Mouse (Mus musculus) retina, postnatal 1 day (tissue): ENCODE results near the gene Usf2.

Source experiments
- DNase-seq: peaks from one replicate; pipeline ENCODE4 v3.0.0-alpha.2; 2012

The Usf2 gene

GRCm38 (mm10) chr7:30956756-30957366 lies at the start of gene Usf2:
Gene Usf2, minus strand, starts transcription at chr7:30956803.
- DNase-seq, result peak; percentile 91

- DNase-seq, result no peak
Observed at GRCm38 (mm10) chr7:31002650-31003049, 46.0 kb upstream of the Usf2 start.

DNA sequence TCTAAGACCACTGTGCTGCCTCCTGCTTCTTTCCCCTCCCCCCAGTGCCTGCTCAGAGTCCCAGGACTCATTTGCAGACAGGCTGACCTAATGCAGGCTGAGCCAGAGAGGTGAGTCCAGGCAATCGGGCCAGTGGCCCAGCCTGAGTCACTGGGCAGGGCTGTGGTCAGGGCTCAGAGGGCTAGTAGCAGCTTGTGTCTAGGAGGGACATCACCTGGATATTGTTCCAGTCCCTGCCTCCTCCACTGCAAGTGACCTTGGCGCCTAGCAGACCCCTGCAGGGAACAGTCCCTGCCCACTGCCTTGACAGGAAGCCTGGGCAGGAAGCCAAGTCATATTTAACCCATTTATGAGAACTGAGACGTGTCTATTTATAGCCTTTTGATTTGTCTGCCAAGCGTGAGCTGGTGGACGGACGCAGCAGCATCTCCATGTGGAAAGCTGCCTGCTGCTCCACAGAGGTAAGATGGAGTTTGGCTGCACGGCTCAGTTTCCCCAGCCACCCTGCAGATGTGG lies 44.0 kb upstream of the Usf2 start:
- peak; percentile 86 for DNase-seq

DNA sequence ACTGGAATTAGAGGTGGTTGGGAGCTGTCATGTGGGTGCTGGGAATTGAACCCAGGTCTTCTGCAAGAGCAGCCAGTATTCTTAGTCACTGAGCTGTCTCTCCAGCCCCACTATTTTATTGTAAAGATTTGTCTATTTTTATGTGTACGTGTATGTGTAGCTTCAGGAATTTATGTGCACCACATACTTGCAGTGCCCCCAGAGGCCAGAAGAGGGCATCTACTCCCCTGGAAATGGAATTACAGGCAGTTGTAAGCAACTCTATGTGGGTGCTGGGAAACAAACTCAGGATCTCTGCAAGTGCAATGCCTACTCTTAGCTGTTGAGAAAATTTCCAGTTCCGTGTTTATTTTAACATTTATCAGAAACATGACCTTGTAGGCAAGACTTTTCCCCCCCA lies 39.9 kb upstream of the Usf2 start:
- no peak for DNase-seq

GRCm38 (mm10) chr7:30993986-30994385 lies 37.4 kb upstream of the Usf2 start:
- DNase-seq, result no peak

- no peak for DNase-seq
Observed at GRCm38 (mm10) chr7:30992148-30992547, 35.5 kb upstream of the Usf2 start.

GRCm38 (mm10) chr7:30988519-30989162 lies 32.0 kb upstream of the Usf2 start:
- DNase-seq, result no peak

DNA sequence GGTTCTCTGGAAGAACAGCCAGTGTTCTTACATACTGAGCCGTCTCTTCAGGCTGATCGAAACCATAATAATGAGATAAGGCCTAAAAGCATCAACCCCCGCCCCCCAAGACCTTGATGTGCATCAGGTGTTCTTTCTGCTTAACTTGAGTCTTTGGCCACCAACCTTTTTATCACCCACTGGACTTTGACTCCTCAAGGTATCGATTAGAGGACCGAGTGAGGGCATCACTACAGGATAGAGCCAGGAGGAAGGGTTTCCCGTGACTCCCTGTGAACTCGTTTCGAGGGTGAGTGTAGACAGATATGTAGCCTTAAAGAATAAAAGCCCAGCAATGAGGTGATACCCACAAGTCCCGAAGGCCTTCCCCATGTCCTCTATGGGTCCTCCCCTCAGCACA lies 28.8 kb upstream of the Usf2 start:
- DNase-seq, result no peak

GRCm38 (mm10) chr7:30981703-30982102 lies 25.1 kb upstream of the Usf2 start:
- DNase-seq, result no peak

GRCm38 (mm10) chr7:30973501-30974289 lies 17.1 kb upstream of the Usf2 start, which contains the start of gene Fam187b:
Gene Fam187b, plus strand, starts transcription at chr7:30973790.
- DNase-seq, result peak; percentile 93

GRCm38 (mm10) chr7:30973251-30973500 lies 16.6 kb upstream of the Usf2 start, which contains the start of gene Lsr:
Gene Lsr, minus strand, starts transcription at chr7:30973464.
- DNase-seq, result peak; percentile 42

GRCm38 (mm10) chr7:30972426-30973250 lies 16.0 kb upstream of the Usf2 start:
- no peak for DNase-seq

GRCm38 (mm10) chr7:30971901-30972300 lies 15.3 kb upstream of the Usf2 start:
- DNase-seq, result no peak

DNA sequence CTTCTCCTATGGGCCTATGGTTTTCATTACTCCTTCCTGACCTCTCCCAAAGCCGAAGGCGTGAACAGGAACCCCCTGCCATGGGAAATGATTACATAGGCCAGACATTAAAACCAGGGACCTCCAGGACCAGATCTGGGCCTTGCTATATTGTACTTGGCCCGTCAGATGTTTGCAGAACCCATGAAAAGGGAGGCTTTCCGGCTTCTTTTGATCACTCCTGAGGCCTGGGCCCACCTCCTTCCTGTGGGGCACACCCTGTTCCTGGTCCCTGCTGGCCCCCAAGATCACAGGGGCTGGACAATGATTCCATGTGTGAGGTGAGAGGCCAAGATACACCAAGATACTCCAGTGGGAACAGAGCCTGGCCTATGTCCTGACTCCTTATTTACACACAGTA lies 12.6 kb upstream of the Usf2 start:
- no peak for DNase-seq

DNA sequence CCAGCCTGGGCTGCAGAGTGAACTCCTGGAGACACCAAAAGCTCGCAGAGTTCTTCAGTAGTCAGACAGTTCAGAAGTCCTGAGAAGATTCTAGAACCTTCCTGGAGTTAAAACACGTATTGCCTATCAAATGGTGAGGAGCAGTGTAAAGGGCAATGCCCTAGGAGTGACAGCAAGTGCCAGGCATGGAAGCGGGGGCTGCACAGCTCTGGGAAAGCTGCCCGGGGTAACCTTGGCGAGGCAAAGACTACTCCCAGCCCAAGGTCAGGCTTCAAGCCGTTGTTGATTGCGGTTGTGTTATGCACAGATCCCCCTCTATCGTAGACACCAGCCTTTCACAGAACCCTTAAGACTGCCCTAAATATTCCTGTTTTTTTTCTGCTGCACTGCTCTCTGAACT lies 12.0 kb upstream of the Usf2 start:
- no peak for DNase-seq

DNA sequence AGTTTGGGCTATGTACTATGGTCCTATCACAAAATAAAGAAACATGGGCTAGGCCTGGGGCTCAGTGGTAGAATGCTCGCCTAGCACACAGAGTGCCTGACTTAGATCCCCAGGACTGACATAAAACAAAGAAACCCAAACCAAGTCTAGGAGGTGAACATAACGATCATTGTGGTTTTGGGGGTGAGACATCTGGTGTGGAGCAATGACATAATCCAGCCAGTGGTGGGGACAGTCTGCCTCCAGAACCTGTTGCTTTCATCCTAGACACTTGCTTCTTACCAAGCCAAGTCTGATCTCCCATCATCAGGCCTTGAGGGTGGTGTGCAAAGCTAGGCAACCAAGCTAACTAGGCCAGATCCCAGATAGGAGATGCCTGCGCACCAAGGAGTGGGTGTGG lies 10.1 kb upstream of the Usf2 start:
- no peak for DNase-seq

- no peak for DNase-seq
Observed at GRCm38 (mm10) chr7:30965677-30966076, 9.1 kb upstream of the Usf2 start.

- no peak for DNase-seq
Observed at GRCm38 (mm10) chr7:30964366-30964765, 7.8 kb upstream of the Usf2 start.

DNA sequence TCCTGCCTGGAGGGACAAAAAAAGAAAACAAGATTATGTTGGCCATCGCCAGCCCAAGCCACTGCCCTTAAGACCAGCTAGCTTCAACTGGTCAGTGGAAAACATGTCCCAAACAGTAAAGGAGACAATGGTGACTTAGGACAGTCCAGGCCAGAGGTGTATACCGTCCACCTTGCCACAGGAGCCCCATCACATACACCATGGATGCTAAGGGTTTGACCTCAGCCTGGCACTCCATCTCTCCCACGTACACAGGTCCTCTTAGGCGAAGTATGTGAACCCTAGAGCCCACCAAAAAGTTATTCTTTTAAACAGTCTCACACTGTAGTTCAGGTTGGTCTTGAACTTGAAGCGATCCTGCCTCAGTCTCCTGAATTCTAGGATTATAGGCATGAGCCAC lies 6.3 kb upstream of the Usf2 start:
- DNase-seq, result no peak

DNA sequence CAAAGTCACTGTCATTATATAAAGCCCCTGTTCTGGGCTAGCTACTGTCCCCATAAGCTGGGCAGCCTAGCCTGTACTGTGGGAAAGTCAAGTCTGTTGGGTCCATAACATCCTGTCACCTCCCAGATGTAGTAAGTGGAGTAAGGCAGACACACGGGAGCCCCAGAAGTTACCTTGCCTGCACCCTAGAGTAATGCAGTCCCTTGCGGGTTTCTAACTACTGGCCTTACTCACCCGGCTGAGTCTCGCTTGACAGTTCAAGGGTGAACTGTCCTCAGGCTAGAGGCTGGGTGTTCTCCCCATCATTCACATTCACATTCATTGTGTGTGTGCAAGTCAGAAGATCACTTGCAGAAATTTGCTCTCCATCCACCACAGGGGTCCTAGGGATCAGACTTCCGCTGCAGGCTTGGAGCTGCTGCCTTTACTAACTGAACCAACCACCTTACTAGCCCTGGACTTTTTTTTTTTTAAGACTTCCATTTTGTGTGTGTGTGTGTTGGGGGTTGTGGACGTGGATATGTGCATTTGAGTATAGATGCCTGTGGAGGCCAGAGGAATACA lies 3.3 kb upstream of the Usf2 start:
- DNase-seq, result no peak

GRCm38 (mm10) chr7:30958866-30959487 lies 2.4 kb upstream of the Usf2 start:
- DNase-seq, result no peak
